Mouse (Mus musculus): Measurements from ENCODE around the gene Zfp119b. TPM values are rescaled to one million over a fixed set of nuclear protein-coding genes. Genes with fewer than 3 reads are reported as not detected.
A peak's percentile ranks its signal among the peaks of the same experiment; 100 is the strongest.

Zfp119b gene
- polyA plus RNA-seq, 1 experiment: 0.82 TPM

DNA sequence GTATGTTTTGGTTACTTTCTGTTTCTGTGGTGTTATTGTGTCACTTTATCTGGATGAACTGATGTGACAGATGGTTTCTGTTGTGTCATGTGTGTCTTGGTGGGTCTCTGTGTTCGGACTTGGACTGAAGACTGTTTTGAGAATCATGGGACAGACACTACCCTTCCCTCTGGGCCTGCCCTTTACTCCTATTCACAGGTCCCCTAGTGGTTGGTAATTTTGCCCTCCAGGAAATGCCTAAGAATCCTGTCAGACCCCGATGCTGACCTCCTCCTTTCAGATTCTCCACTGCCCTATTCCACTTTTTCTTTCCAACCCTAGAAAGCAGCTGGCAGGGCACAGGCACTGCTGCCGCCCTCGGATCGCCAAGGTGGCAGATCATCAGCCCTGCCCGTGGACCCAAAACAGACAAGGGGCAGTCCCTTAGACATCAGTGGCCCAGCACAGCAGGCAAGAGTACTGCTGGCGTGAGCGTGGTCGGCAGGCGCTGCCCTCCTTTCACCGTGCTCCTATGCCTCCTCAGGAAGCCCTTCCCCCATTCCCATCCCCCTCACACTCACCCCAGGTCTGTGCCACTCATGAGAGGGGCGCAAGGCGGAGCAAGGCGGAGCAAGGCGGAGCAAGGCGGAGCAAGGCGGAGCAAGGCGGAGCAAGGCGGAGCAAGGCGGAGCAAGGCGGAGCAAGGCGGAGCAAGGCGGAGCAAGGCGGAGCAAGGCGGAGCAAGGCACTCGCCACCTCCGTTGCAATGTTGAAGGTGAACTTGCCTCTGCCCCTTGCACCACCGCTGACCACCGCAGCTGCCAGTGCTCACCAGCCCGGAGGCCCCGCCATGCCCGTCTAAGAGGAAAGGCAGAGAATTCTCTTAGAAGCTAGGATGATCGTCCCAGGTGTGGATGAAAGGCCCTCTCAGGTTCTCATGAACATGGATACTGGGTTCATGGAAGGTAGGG is 17.5 kb downstream of the Zfp119b start:
- no peaks in the 10 kb centered on the region for H3K36me3 ChIP-seq (ENCODE audit: control insufficient read depth, insufficient read depth)
- H3K4me2 ChIP-seq (ENCODE audit: low read depth): peak overlapping the region; percentile 90
- no peaks in the 10 kb centered on the region for H3K79me2 ChIP-seq (ENCODE audit: control insufficient read depth, insufficient read depth)
- peak in 1 of 3 experiments; percentile 2 for TF ChIP-seq MYOG (IDR thresholded peaks at IDR 0.05; ENCODE audit: control insufficient read depth in 1 of 3, insufficient read depth in 1 of 3, insufficient read length in 2 of 3, low read depth in 2 of 3)
- peak; percentile 69 for TF ChIP-seq POLR2AphosphoS2 (IDR thresholded peaks at IDR 0.05; ENCODE audit: insufficient read length, low read depth)
- no peak for TF ChIP-seq REST (IDR thresholded peaks at IDR 0.05; ENCODE audit: insufficient read depth, insufficient read length)
- TF ChIP-seq MAX (IDR thresholded peaks at IDR 0.05; ENCODE audit: low read depth): no peak
- TF ChIP-seq MYOD1 (IDR thresholded peaks at IDR 0.05; ENCODE audit: control insufficient read depth in 1 of 3, insufficient read length in 2 of 3, low read depth in 2 of 3): peak in 1 of 3 experiments; percentile 28
- no peak for TF ChIP-seq E2F4 (IDR thresholded peaks at IDR 0.05; ENCODE audit: insufficient read depth)
- TF ChIP-seq SRF (IDR thresholded peaks at IDR 0.05; ENCODE audit: control insufficient read depth, insufficient read length, low read depth): no peak
- no peak for TF ChIP-seq USF1 (IDR thresholded peaks at IDR 0.05; ENCODE audit: low read depth)
- no peak for TF ChIP-seq CEBPB (IDR thresholded peaks at IDR 0.05; ENCODE audit: insufficient read depth, poor library complexity, severe bottlenecking)
- TF ChIP-seq TCF12 (IDR thresholded peaks at IDR 0.05; ENCODE audit: insufficient read depth, poor library complexity, severe bottlenecking): no peak
- TF ChIP-seq POLR2A (IDR thresholded peaks at IDR 0.05; ENCODE audit: insufficient read length, low read depth): peak; percentile 83
- TF ChIP-seq TCF3 (IDR thresholded peaks at IDR 0.05; ENCODE audit: insufficient read length, low read depth): no peak
- H3K4me3 ChIP-seq: peak overlapping the region; percentile 37
- no peaks in the 10 kb centered on the region for H3K27me3 ChIP-seq (ENCODE audit: control insufficient read depth, insufficient read depth, insufficient read length)
- H3ac ChIP-seq (ENCODE audit: control insufficient read depth, insufficient read length): peak overlapping the region; percentile 32

DNA sequence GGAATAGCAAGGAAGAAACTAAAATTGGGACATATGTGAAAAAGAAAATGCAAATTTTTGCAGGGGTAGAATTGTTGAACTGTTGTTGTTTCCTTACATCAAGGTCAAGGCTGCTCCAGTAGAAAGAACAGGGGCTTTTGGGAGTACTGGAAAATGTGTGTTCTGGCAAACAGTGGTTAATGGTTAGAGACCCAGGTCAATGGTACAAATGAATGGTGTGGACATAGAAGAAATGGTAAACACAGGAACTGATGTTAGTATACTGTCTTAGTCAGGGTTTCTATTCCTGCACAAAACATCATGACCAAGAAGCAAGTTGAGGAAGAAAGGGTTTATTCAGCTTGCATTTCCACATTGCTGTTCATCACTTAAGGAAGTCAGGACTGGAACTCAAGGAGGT is 42.6 kb downstream of the Zfp119b start:
- Histone ChIP-seq H3ac (ENCODE audit: control insufficient read depth, insufficient read length) (no peak overlapping the region), H3K36me3 (ENCODE audit: control insufficient read depth, insufficient read depth) (no peaks in the 10 kb centered on the region), H3K4me2 (ENCODE audit: low read depth) (no peak overlapping the region), H3K79me2 (ENCODE audit: control insufficient read depth, insufficient read depth) (no peaks in the 10 kb centered on the region), H3K4me3 (no peak overlapping the region), H3K27me3 (ENCODE audit: control insufficient read depth, insufficient read depth, insufficient read length) (no peaks in the 10 kb centered on the region)
- TF ChIP-seq SRF (IDR thresholded peaks at IDR 0.05; ENCODE audit: control insufficient read depth, insufficient read length, low read depth): no peak
- TF ChIP-seq POLR2A (IDR thresholded peaks at IDR 0.05; ENCODE audit: insufficient read length, low read depth): no peak
- TF ChIP-seq E2F4 (IDR thresholded peaks at IDR 0.05; ENCODE audit: insufficient read depth): no peak
- TF ChIP-seq USF1 (IDR thresholded peaks at IDR 0.05; ENCODE audit: low read depth): no peak
- TF ChIP-seq REST (IDR thresholded peaks at IDR 0.05; ENCODE audit: insufficient read depth, insufficient read length): no peak
- TF ChIP-seq POLR2AphosphoS2 (IDR thresholded peaks at IDR 0.05; ENCODE audit: insufficient read length, low read depth): no peak
- TF ChIP-seq MYOD1 (IDR thresholded peaks at IDR 0.05; ENCODE audit: control insufficient read depth in 1 of 3, insufficient read length in 2 of 3, low read depth in 2 of 3): no peak

DNA sequence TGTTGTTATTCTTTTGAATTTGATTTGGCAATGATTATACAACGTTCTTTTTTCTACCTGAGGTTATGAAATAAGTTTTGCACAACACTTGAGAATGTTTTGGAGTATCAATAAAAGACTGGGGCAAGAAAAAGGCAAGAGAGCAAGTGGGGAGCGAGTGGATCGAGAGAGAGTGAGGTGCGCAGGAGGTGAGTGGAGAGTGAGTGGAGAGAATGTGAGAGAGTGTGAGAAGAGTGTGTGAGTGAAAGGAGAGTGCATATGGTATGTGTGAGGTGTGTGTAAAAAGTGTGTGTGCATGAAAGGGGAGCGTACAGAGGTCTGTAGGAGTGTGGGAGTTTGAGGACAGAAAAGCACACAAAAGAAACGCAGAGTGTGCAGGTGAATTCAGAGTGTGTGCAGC is 45.2 kb downstream of the Zfp119b start:
- no peaks in the 10 kb centered on the region for H3K36me3 ChIP-seq (ENCODE audit: control insufficient read depth, insufficient read depth)

DNA sequence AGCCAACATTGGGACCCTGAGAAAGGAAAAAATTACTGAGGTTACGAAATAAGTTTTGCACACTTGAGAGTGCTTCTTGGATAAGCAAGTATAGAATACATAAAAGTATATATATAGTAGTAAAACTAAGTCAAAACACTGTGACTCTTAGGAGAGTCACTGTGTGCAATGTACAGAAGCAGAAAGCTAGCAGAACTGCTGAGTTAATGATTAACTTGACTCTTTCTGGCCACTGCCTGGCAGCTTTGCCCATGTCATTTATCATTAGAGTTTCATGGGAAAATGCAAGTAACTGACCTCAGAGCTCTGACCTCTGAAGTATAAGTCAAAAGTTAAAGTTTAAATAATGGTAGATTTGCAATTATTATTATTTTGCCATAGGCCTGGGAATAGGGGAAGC is 45.6 kb downstream of the Zfp119b start:
- TF ChIP-seq USF1 (IDR thresholded peaks at IDR 0.05; ENCODE audit: low read depth): no peak
- no peak for TF ChIP-seq MYOD1 (IDR thresholded peaks at IDR 0.05; ENCODE audit: control insufficient read depth in 1 of 3, insufficient read length in 2 of 3, low read depth in 2 of 3)
- no peak for TF ChIP-seq TCF12 (IDR thresholded peaks at IDR 0.05; ENCODE audit: insufficient read depth, poor library complexity, severe bottlenecking)
- no peak for TF ChIP-seq E2F4 (IDR thresholded peaks at IDR 0.05; ENCODE audit: insufficient read depth)
- no peak for TF ChIP-seq TCF3 (IDR thresholded peaks at IDR 0.05; ENCODE audit: insufficient read length, low read depth)
- no peak for TF ChIP-seq POLR2AphosphoS2 (IDR thresholded peaks at IDR 0.05; ENCODE audit: insufficient read length, low read depth)
- TF ChIP-seq SRF (IDR thresholded peaks at IDR 0.05; ENCODE audit: control insufficient read depth, insufficient read length, low read depth): no peak
- TF ChIP-seq POLR2A (IDR thresholded peaks at IDR 0.05; ENCODE audit: insufficient read length, low read depth): no peak
- no peak for TF ChIP-seq CEBPB (IDR thresholded peaks at IDR 0.05; ENCODE audit: insufficient read depth, poor library complexity, severe bottlenecking)
- no peak for TF ChIP-seq REST (IDR thresholded peaks at IDR 0.05; ENCODE audit: insufficient read depth, insufficient read length)
- TF ChIP-seq MYOG (IDR thresholded peaks at IDR 0.05; ENCODE audit: control insufficient read depth in 1 of 3, insufficient read depth in 1 of 3, insufficient read length in 2 of 3, low read depth in 2 of 3): no peak
- TF ChIP-seq MAX (IDR thresholded peaks at IDR 0.05; ENCODE audit: low read depth): no peak
- H3K79me2 ChIP-seq (ENCODE audit: control insufficient read depth, insufficient read depth): no peaks in the 10 kb centered on the region
- no peak overlapping the region for H3K4me2 ChIP-seq (ENCODE audit: low read depth)
- H3K4me3 ChIP-seq: no peak overlapping the region
- H3ac ChIP-seq (ENCODE audit: control insufficient read depth, insufficient read length): no peak overlapping the region
- no peaks in the 10 kb centered on the region for H3K27me3 ChIP-seq (ENCODE audit: control insufficient read depth, insufficient read depth, insufficient read length)
- no peaks in the 10 kb centered on the region for H3K36me3 ChIP-seq (ENCODE audit: control insufficient read depth, insufficient read depth)

More for the DNA sequence above, 45.2 kb downstream of the Zfp119b start:
- Histone ChIP-seq H3K79me2 (ENCODE audit: control insufficient read depth, insufficient read depth) (no peaks in the 10 kb centered on the region), H3ac (ENCODE audit: control insufficient read depth, insufficient read length) (no peak overlapping the region), H3K27me3 (ENCODE audit: control insufficient read depth, insufficient read depth, insufficient read length) (no peaks in the 10 kb centered on the region), H3K4me2 (ENCODE audit: low read depth) (no peak overlapping the region), H3K4me3 (no peak overlapping the region)
- TF ChIP-seq REST (IDR thresholded peaks at IDR 0.05; ENCODE audit: insufficient read depth, insufficient read length) (no peak), TCF12 (IDR thresholded peaks at IDR 0.05; ENCODE audit: insufficient read depth, poor library complexity, severe bottlenecking) (no peak), USF1 (IDR thresholded peaks at IDR 0.05; ENCODE audit: low read depth) (no peak), POLR2A (IDR thresholded peaks at IDR 0.05; ENCODE audit: insufficient read length, low read depth) (no peak), CEBPB (IDR thresholded peaks at IDR 0.05; ENCODE audit: insufficient read depth, poor library complexity, severe bottlenecking) (no peak), POLR2AphosphoS2 (IDR thresholded peaks at IDR 0.05; ENCODE audit: insufficient read length, low read depth) (no peak), MYOG (IDR thresholded peaks at IDR 0.05; ENCODE audit: control insufficient read depth in 1 of 3, insufficient read depth in 1 of 3, insufficient read length in 2 of 3, low read depth in 2 of 3) (no peak), MAX (IDR thresholded peaks at IDR 0.05; ENCODE audit: low read depth) (no peak)
